In genomic region chr13:6575920-6576509, GRCm38 (mm10) we compare ENCODE assay signal across 8 mouse cellular contexts. TPM values are rescaled to one million over a fixed set of nuclear protein-coding genes. Genes with fewer than 3 reads are reported as not detected.
DNase-seq lines count a peak whose midpoint lies in the region; ATAC-seq lines count a peak whose summit lies in the region.

No protein-coding gene starts in this region.

- 96% methylated on average over 6 of the region's 6 CpGs for WGBS in midbrain, embryonic 11.5 days
- WGBS in midbrain, embryonic 16.5 days: 94% methylated on average over 6 of the region's 6 CpGs

- no peak overlapping the region for H3K9ac ChIP-seq in midbrain, embryonic 11.5 days (ENCODE audit: low read length)
- H3K9ac ChIP-seq in midbrain, embryonic 16.5 days (ENCODE audit: low read depth, low read length): no peak overlapping the region

- H3K4me1 ChIP-seq in midbrain, embryonic 11.5 days (ENCODE audit: control insufficient read depth, insufficient read depth, low read length): no peaks in the 10 kb centered on the region
- no peaks in the 10 kb centered on the region for H3K4me1 ChIP-seq in midbrain, embryonic 16.5 days (ENCODE audit: control insufficient read depth, insufficient read depth, low read length)

- H3K36me3 ChIP-seq in midbrain, embryonic 11.5 days (ENCODE audit: control insufficient read depth, insufficient read depth, low read length): peaks cover 26% of the 10 kb centered on the region
- H3K36me3 ChIP-seq in midbrain, embryonic 16.5 days (ENCODE audit: control insufficient read depth, insufficient read depth, low read length): peaks cover 64% of the 10 kb centered on the region

- H3K27me3 ChIP-seq in midbrain, embryonic 11.5 days (ENCODE audit: control insufficient read depth, insufficient read depth, low read length): no peaks in the 10 kb centered on the region
- H3K27me3 ChIP-seq in midbrain, embryonic 16.5 days (ENCODE audit: control insufficient read depth, insufficient read depth, low read depth, low read length): no peaks in the 10 kb centered on the region

- intact Hi-C loops in heart, postnatal 10 days (cut with DNase I): no loop called here

- H3K4me2 ChIP-seq in midbrain, embryonic 11.5 days: no peak overlapping the region
- no peak overlapping the region for H3K4me2 ChIP-seq in midbrain, embryonic 16.5 days (ENCODE audit: low read length)

- no peaks in the 10 kb centered on the region for H3K9me3 ChIP-seq in midbrain, embryonic 11.5 days (ENCODE audit: control insufficient read depth, low read length)
- H3K9me3 ChIP-seq in midbrain, embryonic 16.5 days (replicated peaks; ENCODE audit: control insufficient read depth, low read length, poor library complexity, severe bottlenecking): no peaks in the 10 kb centered on the region

- peak; percentile 56 for ATAC-seq in midbrain, embryonic 11.5 days (ENCODE audit: low FRiP score)
- ATAC-seq in midbrain, embryonic 16.5 days: no peak

- peak; percentile 41 for DNase-seq in embryo, embryonic 10 days (ENCODE audit: low spot score)
- DNase-seq in embryo, embryonic 9.5 days (ENCODE audit: extremely low spot score): no peak
- DNase-seq in midbrain, embryonic 11.5 days (ENCODE audit: low spot score, missing footprints): no peak
- peak; percentile 13 for DNase-seq in embryo, embryonic 11.5 days (ENCODE audit: low read depth, low spot score)
- DNase-seq in retina, embryonic 14.5 days (ENCODE audit: low spot score): peak; percentile 26
- DNase-seq in heart, postnatal 10 days: no peak
- no peak for DNase-seq in urinary bladder, postnatal 36 days (ENCODE audit: low spot score in 2 of 2)

- H3K27ac ChIP-seq in midbrain, embryonic 11.5 days (ENCODE audit: low read depth, low read length): no peak overlapping the region
- H3K27ac ChIP-seq in midbrain, embryonic 16.5 days (ENCODE audit: low read length): no peak overlapping the region

- H3K4me3 ChIP-seq in midbrain, embryonic 11.5 days (ENCODE audit: low read depth, low read length): no peak overlapping the region
- H3K4me3 ChIP-seq in midbrain, embryonic 16.5 days (ENCODE audit: low read depth, low read length): no peak overlapping the region

RNA-seq across cellular contexts. Expression of gene Pitrm1, which starts 28.1 kb away (rescaled TPM):
- 98.7 and 109 TPM in 2 replicates for polyA plus RNA-seq in midbrain, embryonic 11.5 days (2014; fragmentation: Nextera tagmentation; extraction: Ambion mirVana)
- polyA plus RNA-seq in midbrain, embryonic 16.5 days (2015; fragmentation: Nextera tagmentation; extraction: Ambion mirVana): 44.3 and 46.9 TPM in 2 replicates
- 10 to 100 TPM; 59.7 to 64.7 TPM for total RNA-seq in heart, postnatal 10 days (2021)

Comparison
In these comparisons a context has a peak if more than half of its experiments do, and no peak if none do; other contexts are left out.
1. DNase-seq: peak in embryo, embryonic 10 days (single experiment), embryo, embryonic 11.5 days (single experiment) and retina, embryonic 14.5 days (single experiment); none in embryo, embryonic 9.5 days (single experiment), midbrain, embryonic 11.5 days (single experiment), heart, postnatal 10 days (0 of 2) and urinary bladder, postnatal 36 days (0 of 2).